Mouse (Mus musculus): ENCODE measurements around the gene Zdhhc20. TPM values are rescaled to one million over a fixed set of nuclear protein-coding genes. Genes with fewer than 3 reads are reported as not detected.
"Not testable (repeated sequence)": the region's sequence is repeated elsewhere in the genome, so short reads cannot be mapped to it uniquely, and the experiment has no call there.

Gene Zdhhc20
- polyA plus RNA-seq, 1 experiment from 2014 or later = 57.2 TPM

GRCm38 (mm10) chr14:57910501-57911068 is 20.5 kb upstream of the Zdhhc20 start:
- no peaks in the 10 kb centered on the region for H3K9me3 ChIP-seq (ENCODE audit: low read length)
- no peaks in the 10 kb centered on the region for H3K27me3 ChIP-seq (replicated peaks; ENCODE audit: insufficient read depth, low read length)
- H3K27ac ChIP-seq (ENCODE audit: low read length) = 0 out of 2 replicates have a peak overlapping the region, but pooled peaks have one; percentile 6
- H3K4me3 ChIP-seq (ENCODE audit: low read depth, low read length) = no peak overlapping the region
- peak overlapping the region; percentile 42 for H3K4me2 ChIP-seq (replicated peaks; ENCODE audit: low read depth, low read length)
- TF ChIP-seq CTCF (IDR thresholded peaks at IDR 0.05) (peak; percentile 88), EP300 (IDR thresholded peaks at IDR 0.05) (peak; percentile 76)
- peak; percentile 99 for ATAC-seq
- no peaks in the 10 kb centered on the region for H3K36me3 ChIP-seq (ENCODE audit: insufficient read depth, low read length)
- 17% methylated on average over 26 of the region's 26 CpGs for WGBS
- no peak overlapping the region for H3K9ac ChIP-seq (replicated peaks; ENCODE audit: low read depth)
- DNase-seq (ENCODE audit: low spot score) = peak; percentile 97
- peaks cover 2% of the 10 kb centered on the region; the same call in 1 of the 2 replicates for H3K4me1 ChIP-seq (ENCODE audit: insufficient read depth, low read depth, low read length)

- Histone ChIP-seq H3K4me2 (replicated peaks; ENCODE audit: low read depth, low read length) (no peak overlapping the region), H3K27me3 (replicated peaks; ENCODE audit: insufficient read depth, low read length) (no peaks in the 10 kb centered on the region), H3K4me3 (ENCODE audit: low read depth, low read length) (no peak overlapping the region), H3K36me3 (ENCODE audit: insufficient read depth, low read length) (no peaks in the 10 kb centered on the region), H3K9me3 (ENCODE audit: low read length) (no peaks in the 10 kb centered on the region), H3K9ac (replicated peaks; ENCODE audit: low read depth) (no peak overlapping the region), H3K4me1 (ENCODE audit: insufficient read depth, low read depth, low read length) (peaks cover 2% of the 10 kb centered on the region; the same call in 1 of the 2 replicates), H3K27ac (ENCODE audit: low read length) (0 out of 2 replicates have a peak overlapping the region, but pooled peaks have one; percentile 60)
- DNase-seq (ENCODE audit: low spot score) (no peak), ATAC-seq (no peak)
- 64% methylated on average over 5 of the region's 5 CpGs for WGBS
- TF ChIP-seq CTCF (IDR thresholded peaks at IDR 0.05) (no peak), EP300 (IDR thresholded peaks at IDR 0.05) (no peak)
Measured at GRCm38 (mm10) chr14:57909297-57909696, 19.2 kb upstream of the Zdhhc20 start.

- Histone ChIP-seq H3K4me1 (ENCODE audit: insufficient read depth, low read depth, low read length) (peaks cover 2% of the 10 kb centered on the region; the same call in 1 of the 2 replicates), H3K9ac (replicated peaks; ENCODE audit: low read depth) (no peak overlapping the region), H3K9me3 (ENCODE audit: low read length) (no peaks in the 10 kb centered on the region), H3K4me2 (replicated peaks; ENCODE audit: low read depth, low read length) (no peak overlapping the region), H3K4me3 (ENCODE audit: low read depth, low read length) (no peak overlapping the region), H3K27me3 (replicated peaks; ENCODE audit: insufficient read depth, low read length) (no peaks in the 10 kb centered on the region), H3K27ac (ENCODE audit: low read length) (peak overlapping the region; percentile 60), H3K36me3 (ENCODE audit: insufficient read depth, low read length) (no peaks in the 10 kb centered on the region)
- ATAC-seq (0 out of 2 replicates have a peak, but pooled peaks have one; percentile 45), DNase-seq (ENCODE audit: low spot score) (peak; percentile 63)
- TF ChIP-seq EP300 (IDR thresholded peaks at IDR 0.05) = no peak; the same call in 1 of the 2 replicates
- no peak for TF ChIP-seq CTCF (IDR thresholded peaks at IDR 0.05)
- 25% methylated on average over 2 of the region's 2 CpGs for WGBS
Measured at GRCm38 (mm10) chr14:57908431-57908830, 18.4 kb upstream of the Zdhhc20 start.

- 49% methylated on average over 1 of the region's 1 CpGs for WGBS
- ATAC-seq = no peak
Measured at GRCm38 (mm10) chr14:57901998-57902397, 11.9 kb upstream of the Zdhhc20 start.

GRCm38 (mm10) chr14:57896882-57897281 is 6.8 kb upstream of the Zdhhc20 start:
- H3K36me3 ChIP-seq (ENCODE audit: insufficient read depth, low read length) = no peaks in the 10 kb centered on the region
- no peak for TF ChIP-seq EP300 (IDR thresholded peaks at IDR 0.05)
- TF ChIP-seq CTCF (IDR thresholded peaks at IDR 0.05) = no peak
- WGBS = 90% methylated on average over 12 of the region's 12 CpGs
- no peak for DNase-seq (ENCODE audit: low spot score)
- no peak overlapping the region for H3K4me2 ChIP-seq (replicated peaks; ENCODE audit: low read depth, low read length)
- no peaks in the 10 kb centered on the region for H3K27me3 ChIP-seq (replicated peaks; ENCODE audit: insufficient read depth, low read length)
- no peak overlapping the region for H3K9ac ChIP-seq (replicated peaks; ENCODE audit: low read depth)
- no peaks in the 10 kb centered on the region for H3K9me3 ChIP-seq (ENCODE audit: low read length)
- no peaks in the 10 kb centered on the region for H3K4me1 ChIP-seq (ENCODE audit: insufficient read depth, low read depth, low read length)
- ATAC-seq = no peak
- H3K4me3 ChIP-seq (ENCODE audit: low read depth, low read length) = no peak overlapping the region
- H3K27ac ChIP-seq (ENCODE audit: low read length) = peak overlapping the region; percentile 38; the same call in 1 of the 2 replicates

More at GRCm38 (mm10) chr14:57901998-57902397, 11.9 kb upstream of the Zdhhc20 start:
- H3K27ac ChIP-seq (ENCODE audit: low read length) = no peak overlapping the region
- no peaks in the 10 kb centered on the region for H3K36me3 ChIP-seq (ENCODE audit: insufficient read depth, low read length)
- no peaks in the 10 kb centered on the region for H3K9me3 ChIP-seq (ENCODE audit: low read length)
- DNase-seq (ENCODE audit: low spot score) = no peak
- H3K4me3 ChIP-seq (ENCODE audit: low read depth, low read length) = no peak overlapping the region
- no peaks in the 10 kb centered on the region for H3K27me3 ChIP-seq (replicated peaks; ENCODE audit: insufficient read depth, low read length)
- no peak overlapping the region for H3K4me2 ChIP-seq (replicated peaks; ENCODE audit: low read depth, low read length)
- no peaks in the 10 kb centered on the region for H3K4me1 ChIP-seq (ENCODE audit: insufficient read depth, low read depth, low read length)
- TF ChIP-seq EP300 (IDR thresholded peaks at IDR 0.05) = no peak
- TF ChIP-seq CTCF (IDR thresholded peaks at IDR 0.05) = no peak
- no peak overlapping the region for H3K9ac ChIP-seq (replicated peaks; ENCODE audit: low read depth)

GRCm38 (mm10) chr14:57896088-57896871 is 6.2 kb upstream of the Zdhhc20 start:
- H3K27me3 ChIP-seq (replicated peaks; ENCODE audit: insufficient read depth, low read length); H3K36me3 ChIP-seq (ENCODE audit: insufficient read depth, low read length); H3K9me3 ChIP-seq (ENCODE audit: low read length); H3K9ac ChIP-seq (replicated peaks; ENCODE audit: low read depth); H3K4me3 ChIP-seq (ENCODE audit: low read depth, low read length); H3K4me1 ChIP-seq (ENCODE audit: insufficient read depth, low read depth, low read length); H3K4me2 ChIP-seq (replicated peaks; ENCODE audit: low read depth, low read length): not testable (repeated sequence)
- 48% methylated on average over 8 of the region's 8 CpGs for WGBS
- DNase-seq (ENCODE audit: low spot score) (peak; percentile 20), ATAC-seq (peak; percentile 76)
- H3K27ac ChIP-seq (ENCODE audit: low read length) = peak overlapping the region; percentile 38; the same call in 1 of the 2 replicates
